Mouse (Mus musculus) gastrocnemius, postnatal 14 days (tissue): ENCODE data around the gene Ap2s1. TPM values are rescaled to one million over a fixed set of nuclear protein-coding genes. Genes with fewer than 3 reads are reported as not detected.

ENCODE experiments used
- DNase-seq: peaks from one replicate; pipeline ENCODE4 v3.0.0; 2021; ENCODE audit warnings: mixed read lengths
- intact Hi-C: fragments of 180-260 bp; cut with DNase I; formaldehyde crosslinking; loops from one replicate; pipeline ENCODE4 v1.15.1; 2025; ENCODE audit warnings: low total_unique reads
- total RNA-seq, 2 experiments: library from RNA; stranded (reverse); gene quantifications; 2 replicates each; pipeline ENCODE4 v1.2.3; 2021

Ap2s1 gene
- total RNA-seq, 2 experiments from 2014 or later, result 62.5 to 62.9 TPM

DNA sequence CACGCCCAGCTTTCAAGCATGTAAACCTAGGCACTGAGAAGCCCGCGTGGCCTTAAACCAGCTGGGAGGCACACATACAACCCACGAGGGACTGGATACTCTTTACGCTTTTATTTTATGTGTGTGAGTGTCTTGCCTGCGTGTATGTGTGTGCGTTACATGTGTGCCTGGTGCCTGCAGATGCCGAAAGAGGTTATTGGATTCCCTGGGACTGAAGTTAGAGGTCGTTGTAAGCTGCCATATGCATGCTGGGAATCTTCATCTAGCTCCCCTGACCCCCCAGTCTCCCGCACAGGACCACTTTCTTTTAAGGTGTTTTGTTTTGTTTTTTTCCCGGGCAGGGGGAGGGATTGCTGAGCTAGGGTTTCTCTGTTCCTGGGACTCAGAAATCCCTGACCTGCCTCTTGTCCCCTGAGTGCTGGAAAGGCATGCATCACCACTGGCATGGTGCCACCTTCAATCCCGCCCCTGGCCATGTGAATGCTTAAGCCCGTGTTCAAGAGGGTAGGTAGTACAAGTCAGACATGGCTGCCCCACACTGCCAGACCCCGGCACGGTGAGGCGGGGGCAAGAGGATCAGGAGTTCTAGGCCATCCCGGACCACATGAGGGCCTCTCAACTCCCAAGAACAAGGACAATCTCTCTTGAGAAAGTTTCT is 45.7 kb downstream of the Ap2s1 start:
- intact Hi-C loops, result no loop called here
- DNase-seq, result peak; percentile 59

DNA sequence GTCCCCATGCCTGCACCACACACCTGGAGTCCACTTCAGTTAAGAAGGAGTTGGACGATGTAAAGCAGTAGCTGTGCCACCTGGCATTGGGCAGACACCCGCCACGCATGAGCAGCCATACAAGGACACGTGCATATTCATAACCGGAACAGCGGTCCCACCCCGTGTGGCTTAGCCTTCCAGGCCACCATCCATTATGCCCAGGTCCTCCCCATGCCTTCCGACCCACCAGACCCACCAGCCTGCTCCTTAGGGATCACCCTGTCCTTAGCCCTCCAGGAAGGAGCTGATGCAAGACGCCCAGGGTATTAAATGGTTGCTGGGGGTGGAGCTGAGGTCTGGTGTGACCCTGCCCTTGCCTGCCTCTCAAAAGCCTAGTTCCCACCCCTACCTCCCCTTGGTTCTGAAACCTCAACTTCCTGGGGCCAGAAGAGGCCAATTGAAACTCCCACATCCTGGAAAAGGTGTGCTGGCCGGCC is 46.3 kb downstream of the Ap2s1 start:
- intact Hi-C loops, result no loop called here
- no peak for DNase-seq

- DNase-seq, result no peak
- intact Hi-C loops, result no loop called here
Observed at GRCm38 (mm10) chr7:16785541-16786083, 47.4 kb downstream of the Ap2s1 start.

- DNase-seq, result no peak
- intact Hi-C loops, result no loop called here
Observed at GRCm38 (mm10) chr7:16792316-16792715, 54.1 kb downstream of the Ap2s1 start.

- intact Hi-C loops, result no loop called here
- DNase-seq, result no peak
Observed at GRCm38 (mm10) chr7:16793010-16793725, 55.0 kb downstream of the Ap2s1 start.

GRCm38 (mm10) chr7:16794886-16795285 is 56.7 kb downstream of the Ap2s1 start:
- intact Hi-C loops, result no loop called here
- no peak for DNase-seq

Other genes with a start within 250 kb of the Ap2s1 start
- gene Arhgap35, start 123.4 kb upstream of the Ap2s1 start, total RNA-seq, result 10 to 100 TPM; 18.8 to 23.1 TPM
- not detected for gene Ceacam15, start 62.7 kb upstream of the Ap2s1 start, total RNA-seq
- not detected for gene Ceacam9, start 16.5 kb upstream of the Ap2s1 start, total RNA-seq
- 10 to 100 TPM; 25.4 to 27.0 TPM for gene Slc1a5, start 42.9 kb downstream of the Ap2s1 start, total RNA-seq
- 10 to 100 TPM; 22.6 to 29.3 TPM for gene Strn4, start 77.5 kb downstream of the Ap2s1 start, total RNA-seq
- 10 to 100 TPM; 24.2 to 25.8 TPM for gene Fkrp, start 78.3 kb downstream of the Ap2s1 start, total RNA-seq
- 10 to 100 TPM in 1 of 2 experiments, 1 to 10 TPM in 1; 8.5 to 11.8 TPM for gene Prkd2, start 104.5 kb downstream of the Ap2s1 start, total RNA-seq
- 1 to 10 TPM; 3.9 to 7.1 TPM for gene Dact3, start 136.9 kb downstream of the Ap2s1 start, total RNA-seq
- under 1 TPM; 0.47 to 0.66 TPM for gene Gng8, start 153.4 kb downstream of the Ap2s1 start, total RNA-seq
- 1 to 10 TPM; 1.6 to 2.6 TPM for gene Ptgir, start 168.1 kb downstream of the Ap2s1 start, total RNA-seq
- gene Calm3, start 185.7 kb downstream of the Ap2s1 start, total RNA-seq, result 100 to 1,000 TPM; 247 to 276 TPM
- gene Pnmal2, start 206.3 kb downstream of the Ap2s1 start, total RNA-seq, result 10 to 100 TPM in 1 of 2 experiments, 1 to 10 TPM in 1; 9.2 to 11.8 TPM
- not detected for gene Pnmal1, start 221.3 kb downstream of the Ap2s1 start, total RNA-seq
- gene Gm42372, start 244.7 kb downstream of the Ap2s1 start, total RNA-seq, result under 1 TPM in 1 of 2 experiments, not detected in 1; 0.04 TPM